Mouse (Mus musculus) C2C12 (cell line): ENCODE data around the gene Adamtsl5. TPM values are rescaled to one million over a fixed set of nuclear protein-coding genes. Genes with fewer than 3 reads are reported as not detected.

ENCODE experiments used
- H3K27me3 ChIP-seq: one replicate; pipeline ENCODE4 v1.6.1; 2011; ENCODE audit not compliant: control insufficient read depth, insufficient read depth, insufficient read length
- H3K36me3 ChIP-seq: one replicate; pipeline ENCODE4 v1.6.1; 2011; ENCODE audit not compliant: control insufficient read depth, insufficient read depth
- H3K4me3 ChIP-seq: one replicate; pipeline ENCODE4 v1.5.1; 2011; ENCODE audit warnings: mild to moderate bottlenecking, control low read depth; ENCODE audit not compliant: poor library complexity, insufficient read depth, severe bottlenecking
- H3K79me2 ChIP-seq: one replicate; pipeline ENCODE4 v1.6.1; 2011; ENCODE audit not compliant: control insufficient read depth, insufficient read depth
- H3K79me3 ChIP-seq: one replicate; pipeline ENCODE4 v1.6.1; 2011; ENCODE audit warnings: low read depth, control low read depth
- H3ac ChIP-seq: one replicate; pipeline ENCODE3; 2011; ENCODE audit warnings: low read depth; ENCODE audit not compliant: control insufficient read depth, insufficient read length
- CEBPB ChIP-seq: IDR thresholded peaks from one replicate; pipeline ENCODE4 v1.6.1; 2011; ENCODE audit warnings: low read depth, mild to moderate bottlenecking, control low read depth, moderate library complexity
- CTCF ChIP-seq: IDR thresholded peaks from one replicate; pipeline ENCODE4 v1.5.1; 2011; ENCODE audit not compliant: control insufficient read depth, insufficient read depth, insufficient read length
- FOSL1 ChIP-seq: IDR thresholded peaks from one replicate; pipeline ENCODE4 v1.8.0; 2011; ENCODE audit warnings: mild to moderate bottlenecking, low read length; ENCODE audit not compliant: poor library complexity, insufficient read depth, severe bottlenecking
- MAX ChIP-seq: IDR thresholded peaks from one replicate; pipeline ENCODE4 v1.6.1; 2011; ENCODE audit warnings: mild to moderate bottlenecking, control low read depth
- MYOD1 ChIP-seq: IDR thresholded peaks from one replicate; pipeline ENCODE4 v1.6.1; 2011; ENCODE audit warnings: low read depth; ENCODE audit not compliant: control insufficient read depth, insufficient read length
- MYOG ChIP-seq: IDR thresholded peaks from one replicate; pipeline ENCODE4 v1.6.1; 2011; ENCODE audit not compliant: control insufficient read depth, insufficient read length; ENCODE audit errors: extremely low read depth
- USF1 ChIP-seq: IDR thresholded peaks from one replicate; pipeline ENCODE4 v1.6.1; 2011; ENCODE audit warnings: low read depth, mild to moderate bottlenecking, control low read depth, moderate library complexity
- polyA plus RNA-seq: library from polyadenylated mRNA; unstranded; fragments of >200 nt; fragmentation: generic; extraction: Trizol; gene quantifications from one replicate; pipeline ENCODE4 v1.2.1, GENCODE M21; 2012; ENCODE audit warnings: missing spikeins

The Adamtsl5 gene
- polyA plus RNA-seq, 1 experiment, result 18.3 TPM

GRCm38 (mm10) chr10:80357994-80358639, 9.9 kb upstream of the Adamtsl5 start:
- no peaks in the 10 kb centered on the region for H3K79me2 ChIP-seq
- H3K4me3 ChIP-seq, result no peak overlapping the region
- H3K36me3 ChIP-seq, result no peaks in the 10 kb centered on the region
- peak overlapping the region; percentile 5 for H3ac ChIP-seq
- H3K79me3 ChIP-seq, result no peaks in the 10 kb centered on the region
- H3K27me3 ChIP-seq, result peaks cover 58% of the 10 kb centered on the region
- no peak for TF ChIP-seq USF1
- no peak for TF ChIP-seq FOSL1

- no peak for TF ChIP-seq FOSL1
- TF ChIP-seq USF1, result no peak
- TF ChIP-seq MYOG, result no peak
- no peak for TF ChIP-seq CEBPB
- TF ChIP-seq MYOD1, result no peak
- no peak for TF ChIP-seq CTCF
- TF ChIP-seq MAX, result no peak
- no peaks in the 10 kb centered on the region for H3K79me2 ChIP-seq
- H3K27me3 ChIP-seq, result peaks cover 56% of the 10 kb centered on the region
- no peaks in the 10 kb centered on the region for H3K36me3 ChIP-seq
- no peaks in the 10 kb centered on the region for H3K79me3 ChIP-seq
- H3ac ChIP-seq, result no peak overlapping the region
- H3K4me3 ChIP-seq, result no peak overlapping the region
Observed at GRCm38 (mm10) chr10:80357336-80357735, 9.1 kb upstream of the Adamtsl5 start.

- Histone ChIP-seq H3K79me2 (no peaks in the 10 kb centered on the region), H3K27me3 (peaks cover 56% of the 10 kb centered on the region), H3K79me3 (no peaks in the 10 kb centered on the region), H3K4me3 (no peak overlapping the region), H3ac (no peak overlapping the region), H3K36me3 (no peaks in the 10 kb centered on the region)
- TF ChIP-seq MAX (no peak), MYOG (no peak), CTCF (no peak), FOSL1 (no peak), USF1 (no peak), CEBPB (no peak), MYOD1 (no peak)
Observed at GRCm38 (mm10) chr10:80356737-80357136, 8.5 kb upstream of the Adamtsl5 start.

- TF ChIP-seq MAX (no peak), CEBPB (no peak), MYOD1 (no peak), MYOG (no peak), USF1 (no peak), FOSL1 (no peak), CTCF (no peak)
- Histone ChIP-seq H3ac (no peak within 1 kb of the TSS), H3K36me3 (no peaks in the 10 kb centered on the region), H3K4me3 (no peak within 1 kb of the TSS), H3K79me3 (no peaks in the 10 kb centered on the region), H3K79me2 (no peaks in the 10 kb centered on the region), H3K27me3 (peaks cover 56% of the 10 kb centered on the region)
Observed at GRCm38 (mm10) chr10:80356001-80356682, 7.9 kb upstream of the Adamtsl5 start, which contains the start of gene Plk5. Plk5 (plus strand) TSS chr10:80356459.

- Histone ChIP-seq H3ac (no peak overlapping the region), H3K27me3 (peaks cover 55% of the 10 kb centered on the region), H3K4me3 (no peak overlapping the region), H3K79me2 (no peaks in the 10 kb centered on the region), H3K79me3 (no peaks in the 10 kb centered on the region), H3K36me3 (no peaks in the 10 kb centered on the region)
- TF ChIP-seq CEBPB (no peak), MYOD1 (no peak), CTCF (no peak), FOSL1 (no peak), USF1 (no peak), MYOG (no peak), MAX (no peak)
Observed at GRCm38 (mm10) chr10:80355431-80355830, 7.2 kb upstream of the Adamtsl5 start.

GRCm38 (mm10) chr10:80352727-80353126, 4.5 kb upstream of the Adamtsl5 start:
- Histone ChIP-seq H3ac (no peak overlapping the region), H3K36me3 (no peaks in the 10 kb centered on the region), H3K27me3 (peaks cover 30% of the 10 kb centered on the region), H3K79me3 (no peaks in the 10 kb centered on the region), H3K79me2 (no peaks in the 10 kb centered on the region), H3K4me3 (no peak overlapping the region)
- TF ChIP-seq MYOG, result no peak
- TF ChIP-seq CTCF, result no peak
- no peak for TF ChIP-seq CEBPB
- TF ChIP-seq USF1, result no peak
- TF ChIP-seq FOSL1, result no peak
- no peak for TF ChIP-seq MYOD1
- TF ChIP-seq MAX, result no peak
